Mouse (Mus musculus) testis, adult 2 months (tissue): ENCODE results near the gene Slc30a10.

Source experiments
- CTCF ChIP-seq: fragments of 200-500 bp; IDR thresholded peaks from 2 replicates; pipeline ENCODE4 v1.5.1; 2012; ENCODE audit warnings: low read depth, mild to moderate bottlenecking, inconsistent platforms, low read length, moderate library complexity; ENCODE audit not compliant: control insufficient read depth, insufficient read depth, insufficient replicate concordance
- POLR2A ChIP-seq: fragments of 200-500 bp; IDR thresholded peaks from 2 replicates; pipeline ENCODE4 v1.6.1; 2012; ENCODE audit warnings: low read depth, mild to moderate bottlenecking, inconsistent platforms, low read length, moderate library complexity; ENCODE audit not compliant: control insufficient read depth

- TF ChIP-seq CTCF = no peak
- no peak for TF ChIP-seq POLR2A
These were observed 62.9 kb downstream of the Slc30a10 start for GRCm38 (mm10) chr1:185517566-185517965.
